Mouse (Mus musculus): Measurements from ENCODE around the gene Atp6v1c2. TPM values are rescaled to one million over a fixed set of nuclear protein-coding genes. Genes with fewer than 3 reads are reported as not detected.
A peak's percentile ranks its signal among the peaks of the same experiment; 100 is the strongest.

The Atp6v1c2 gene
- polyA plus RNA-seq, 1 experiment from 2014 or later: 0.75 TPM

- no peak overlapping the region for H3K4me2 ChIP-seq
- no peak overlapping the region for H3K9ac ChIP-seq
- no peaks in the 10 kb centered on the region for H3K27me3 ChIP-seq (replicated peaks)
- H3K9me3 ChIP-seq: no peaks in the 10 kb centered on the region
- no peak for ATAC-seq (replicated peaks)
- 72% methylated on average over 1 of the region's 1 CpGs for WGBS
- H3K36me3 ChIP-seq (replicated peaks): peaks cover 49% of the 10 kb centered on the region
- H3K4me1 ChIP-seq: peaks cover 34% of the 10 kb centered on the region
- H3K27ac ChIP-seq: no peak overlapping the region
- H3K4me3 ChIP-seq: no peak overlapping the region
Measured at GRCm38 (mm10) chr12:17271272-17271671, 57.9 kb downstream of the Atp6v1c2 start.

- ATAC-seq (replicated peaks): no peak
- no peaks in the 10 kb centered on the region for H3K27me3 ChIP-seq (replicated peaks)
- H3K9me3 ChIP-seq: no peaks in the 10 kb centered on the region
- H3K27ac ChIP-seq: peak overlapping the region; percentile 85; the same call in 1 of the 2 replicates
- H3K4me1 ChIP-seq: peaks cover 40% of the 10 kb centered on the region
- peak overlapping the region; percentile 72 for H3K4me2 ChIP-seq
- 9% methylated on average over 4 of the region's 4 CpGs for WGBS
- H3K9ac ChIP-seq: peak overlapping the region; percentile 81
- H3K4me3 ChIP-seq: peak overlapping the region; percentile 88
- peaks cover 21% of the 10 kb centered on the region; the same call in 1 of the 2 replicates for H3K36me3 ChIP-seq (replicated peaks)
Measured at GRCm38 (mm10) chr12:17267316-17267715, 61.8 kb downstream of the Atp6v1c2 start.

- Histone ChIP-seq H3K9ac (peak overlapping the region; percentile 81), H3K27me3 (replicated peaks) (no peaks in the 10 kb centered on the region), H3K4me3 (peak overlapping the region; percentile 88), H3K4me2 (peak overlapping the region; percentile 72), H3K9me3 (no peaks in the 10 kb centered on the region), H3K4me1 (peaks cover 40% of the 10 kb centered on the region), H3K27ac (peak overlapping the region; percentile 85), H3K36me3 (replicated peaks) (peaks cover 14% of the 10 kb centered on the region; the same call in 1 of the 2 replicates)
- ATAC-seq (replicated peaks): no peak; the same call in 1 of the 2 replicates
- 1% methylated on average over 21 of the region's 21 CpGs for WGBS
Measured at GRCm38 (mm10) chr12:17266673-17266990, 62.5 kb downstream of the Atp6v1c2 start.

DNA sequence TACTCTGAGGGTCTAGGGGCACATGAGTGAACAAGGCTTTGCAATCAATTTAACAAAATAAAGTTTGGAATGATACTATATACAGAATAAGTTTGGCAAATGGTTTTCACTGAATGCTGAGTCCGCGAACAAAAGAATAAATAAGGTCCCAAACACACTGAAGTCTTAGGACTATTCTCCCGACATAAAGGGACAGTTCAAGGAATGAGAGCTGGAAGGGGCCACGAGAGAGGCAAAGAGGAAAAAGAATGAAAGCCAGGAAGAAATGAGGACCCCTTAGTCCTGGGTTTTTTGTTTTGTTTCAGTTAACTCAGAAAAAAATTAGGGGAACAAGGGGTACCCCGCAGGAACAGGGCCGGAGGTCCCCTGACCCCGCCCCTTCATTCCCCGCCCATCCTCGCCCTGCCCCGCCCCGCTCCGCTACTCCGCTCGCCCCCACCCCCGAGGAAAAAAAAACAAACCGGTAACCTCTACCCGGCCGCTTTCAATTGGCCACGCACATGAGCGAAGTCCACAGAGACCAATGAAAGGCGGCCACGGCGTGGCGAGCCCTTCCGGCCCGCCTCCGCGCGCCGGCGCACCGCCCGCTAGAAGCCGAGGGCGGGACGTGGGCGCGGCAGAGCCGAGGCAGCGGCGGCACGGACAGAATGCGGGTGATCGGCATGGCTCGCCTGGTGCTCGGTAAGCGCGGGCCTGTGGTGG lies 63.0 kb downstream of the Atp6v1c2 start, which contains the start of gene Pdia6:
TSS of gene Pdia6 (plus strand) at position 575 of the 702 bp plus-strand sequence.
- H3K4me1 ChIP-seq: peaks cover 35% of the 10 kb centered on the region
- ATAC-seq (replicated peaks): peak; percentile 99
- WGBS: under 1% methylated on average over 45 of the region's 48 CpGs
- no peaks in the 10 kb centered on the region for H3K9me3 ChIP-seq
- no peaks in the 10 kb centered on the region for H3K27me3 ChIP-seq (replicated peaks)
- H3K9ac ChIP-seq: peak within 1 kb of the TSS; percentile 81
- H3K36me3 ChIP-seq (replicated peaks): peaks cover 9% of the 10 kb centered on the region; the same call in 1 of the 2 replicates
- peak within 1 kb of the TSS; percentile 72 for H3K4me2 ChIP-seq
- peak within 1 kb of the TSS; percentile 88 for H3K4me3 ChIP-seq
- peak within 1 kb of the TSS; percentile 85 for H3K27ac ChIP-seq

GRCm38 (mm10) chr12:17264826-17265225 lies 64.3 kb downstream of the Atp6v1c2 start:
- WGBS: 89% methylated on average over 2 of the region's 2 CpGs
- ATAC-seq (replicated peaks): no peak
- no peaks in the 10 kb centered on the region for H3K9me3 ChIP-seq
- no peak overlapping the region for H3K4me3 ChIP-seq
- H3K27me3 ChIP-seq (replicated peaks): no peaks in the 10 kb centered on the region
- no peak overlapping the region for H3K27ac ChIP-seq
- no peak overlapping the region for H3K9ac ChIP-seq
- no peak overlapping the region for H3K4me2 ChIP-seq
- H3K36me3 ChIP-seq (replicated peaks): 0 out of 2 replicates have a peak, but pooled peaks cover 2% of the 10 kb centered on the region
- peaks cover 30% of the 10 kb centered on the region for H3K4me1 ChIP-seq

DNA sequence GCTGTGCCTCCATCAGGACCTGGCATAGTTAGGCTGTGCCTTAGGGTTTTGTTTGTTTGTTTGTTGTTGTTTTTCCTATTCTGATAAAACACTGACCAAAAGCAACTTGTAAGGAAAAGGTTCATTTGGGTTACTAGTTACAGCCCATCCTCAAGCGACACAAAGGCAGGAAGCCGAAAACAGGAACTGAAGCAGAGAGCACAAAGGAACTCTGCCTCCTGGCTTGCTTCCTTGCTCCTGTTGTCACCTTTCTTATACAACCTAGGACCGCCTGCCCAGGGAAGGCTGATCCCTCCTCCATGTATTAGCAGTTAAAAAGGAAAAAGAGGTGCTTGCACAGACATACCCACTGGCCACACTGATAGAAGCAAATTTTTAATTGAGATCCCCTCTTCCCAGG lies 65.3 kb downstream of the Atp6v1c2 start:
- H3K4me3 ChIP-seq: no peak overlapping the region
- no peak overlapping the region for H3K9ac ChIP-seq
- no peak overlapping the region for H3K4me2 ChIP-seq
- H3K27me3 ChIP-seq (replicated peaks): no peaks in the 10 kb centered on the region
- H3K9me3 ChIP-seq: no peaks in the 10 kb centered on the region
- 92% methylated on average over 3 of the region's 3 CpGs for WGBS
- 0 out of 2 replicates have a peak, but pooled peaks cover 2% of the 10 kb centered on the region for H3K36me3 ChIP-seq (replicated peaks)
- ATAC-seq (replicated peaks): no peak
- peaks cover 23% of the 10 kb centered on the region for H3K4me1 ChIP-seq
- no peak overlapping the region for H3K27ac ChIP-seq

DNA sequence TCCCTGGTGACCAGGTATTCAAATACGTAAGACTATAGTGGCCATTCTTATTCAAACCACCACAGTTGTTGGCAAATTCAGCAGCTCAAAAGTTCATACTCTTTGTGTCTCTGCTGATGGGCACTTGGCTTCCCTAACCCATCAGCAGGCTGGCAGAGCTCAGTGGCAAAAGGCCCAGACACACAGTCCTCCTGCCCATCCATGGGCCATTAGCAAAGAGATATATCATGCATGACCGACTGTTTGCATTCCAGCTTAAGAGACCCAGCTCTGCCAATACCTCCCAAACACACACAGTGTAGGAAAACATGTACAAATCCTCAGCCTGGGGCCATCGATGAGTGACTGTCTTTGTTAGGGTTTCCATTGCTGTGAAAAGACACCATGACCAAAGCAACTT lies 68.2 kb downstream of the Atp6v1c2 start:
- H3K27ac ChIP-seq: no peak overlapping the region
- no peak overlapping the region for H3K4me3 ChIP-seq
- no peak overlapping the region for H3K9ac ChIP-seq
- no peak for ATAC-seq (replicated peaks)
- H3K4me1 ChIP-seq: peaks cover 5% of the 10 kb centered on the region; the same call in 1 of the 2 replicates
- no peaks in the 10 kb centered on the region for H3K36me3 ChIP-seq (replicated peaks)
- no peak overlapping the region for H3K4me2 ChIP-seq
- no peaks in the 10 kb centered on the region for H3K27me3 ChIP-seq (replicated peaks)
- WGBS: 84% methylated on average over 3 of the region's 3 CpGs
- no peaks in the 10 kb centered on the region for H3K9me3 ChIP-seq

DNA sequence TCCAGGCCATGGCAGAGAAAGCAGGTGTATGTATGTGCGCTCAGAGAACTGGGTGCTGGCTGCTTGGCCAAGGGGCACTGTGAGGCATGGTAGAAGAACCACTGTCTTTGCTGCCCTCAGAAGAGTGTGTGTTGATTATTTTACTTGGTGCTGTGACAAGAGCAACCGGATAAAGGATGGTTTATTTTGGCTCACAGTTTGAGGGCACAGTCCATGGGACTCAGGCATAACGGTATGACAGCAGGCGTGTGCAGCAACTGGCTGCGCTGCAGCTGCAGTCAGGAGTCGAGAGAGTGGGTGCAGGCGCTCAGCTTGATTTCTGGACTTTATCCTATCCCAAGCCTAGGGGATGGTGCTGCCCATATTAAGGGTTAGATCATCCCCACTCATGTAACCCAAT lies 70.7 kb downstream of the Atp6v1c2 start:
- 89% methylated on average over 7 of the region's 7 CpGs for whole genome bisulfite sequencing
- no peak overlapping the region for H3K9ac ChIP-seq
- H3K27me3 ChIP-seq (replicated peaks): no peaks in the 10 kb centered on the region
- H3K4me1 ChIP-seq: peaks cover 9% of the 10 kb centered on the region
- H3K9me3 ChIP-seq: no peaks in the 10 kb centered on the region
- no peak for ATAC-seq (replicated peaks)
- no peaks in the 10 kb centered on the region for H3K36me3 ChIP-seq (replicated peaks)
- H3K4me2 ChIP-seq: no peak overlapping the region
- no peak overlapping the region for H3K27ac ChIP-seq
- no peak overlapping the region for H3K4me3 ChIP-seq

DNA sequence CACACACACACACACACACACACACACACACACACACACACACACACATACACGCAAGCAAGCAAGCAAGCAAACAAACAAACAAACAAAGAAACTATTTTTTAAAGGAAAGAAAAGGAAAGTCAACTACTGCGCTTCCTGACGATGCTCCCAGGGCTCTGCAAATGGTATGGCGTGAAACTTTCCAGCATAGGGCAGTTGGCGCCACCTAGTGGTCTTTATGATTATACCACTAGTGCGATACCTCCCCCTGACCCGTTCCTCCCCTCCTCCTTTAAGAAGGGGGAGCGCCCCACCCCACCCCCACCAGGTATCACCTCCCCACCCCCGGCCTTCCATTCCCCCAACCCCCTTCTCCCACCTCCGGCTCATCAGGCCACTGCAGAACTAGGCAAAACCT lies 72.3 kb downstream of the Atp6v1c2 start:
- Histone ChIP-seq H3K9ac (no peak overlapping the region), H3K36me3 (replicated peaks) (no peaks in the 10 kb centered on the region), H3K4me2 (no peak overlapping the region), H3K27me3 (replicated peaks) (no peaks in the 10 kb centered on the region), H3K4me1 (peaks cover 14% of the 10 kb centered on the region), H3K4me3 (no peak overlapping the region), H3K9me3 (no peaks in the 10 kb centered on the region), H3K27ac (no peak overlapping the region)
- 5% methylated on average over 9 of the region's 10 CpGs for WGBS
- ATAC-seq (replicated peaks): peak; percentile 41; the same call in 1 of the 2 replicates

DNA sequence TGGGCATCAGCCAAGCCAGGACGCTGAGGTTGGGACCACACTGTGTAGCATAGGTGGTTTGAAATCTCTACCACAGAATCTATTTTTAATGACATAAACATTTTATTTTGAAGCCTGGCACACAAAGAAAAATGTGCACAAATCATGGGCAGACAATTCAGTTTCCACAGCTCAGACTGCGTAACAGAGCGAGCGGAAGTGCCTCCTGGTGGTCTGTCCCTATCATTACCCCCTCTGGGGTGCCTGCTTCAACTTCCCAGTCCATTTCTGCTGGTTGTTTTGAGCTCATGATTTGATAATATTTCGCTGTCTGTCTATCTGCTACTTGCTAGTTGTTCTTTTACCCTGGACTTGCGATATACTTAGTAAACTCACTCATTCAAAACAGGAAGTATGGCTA lies 73.6 kb downstream of the Atp6v1c2 start:
- Histone ChIP-seq H3K4me2 (no peak overlapping the region), H3K4me1 (peaks cover 14% of the 10 kb centered on the region), H3K27ac (no peak overlapping the region), H3K9me3 (no peaks in the 10 kb centered on the region), H3K36me3 (replicated peaks) (no peaks in the 10 kb centered on the region), H3K27me3 (replicated peaks) (no peaks in the 10 kb centered on the region), H3K9ac (no peak overlapping the region), H3K4me3 (no peak overlapping the region)
- 83% methylated on average over 6 of the region's 6 CpGs for WGBS
- no peak for ATAC-seq (replicated peaks)

DNA sequence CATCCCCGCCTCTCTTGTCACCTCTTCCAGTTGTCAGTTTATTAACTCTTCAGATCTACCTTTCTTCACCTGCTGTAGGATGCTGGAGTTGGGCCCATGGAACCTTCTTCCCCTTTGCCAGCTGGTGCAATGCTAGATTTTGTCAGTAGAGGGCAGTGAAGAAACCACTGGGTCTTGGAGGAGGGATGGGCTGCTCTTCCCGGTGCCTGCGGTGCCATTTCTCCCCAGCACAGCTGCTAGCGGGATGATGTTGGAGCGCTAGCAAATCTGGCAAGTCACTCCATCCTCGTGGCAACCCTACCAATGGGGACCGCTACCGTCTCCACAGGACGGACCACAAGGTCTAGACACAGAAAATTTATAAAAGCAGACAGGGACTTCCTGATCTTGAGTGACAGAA lies 76.1 kb downstream of the Atp6v1c2 start:
- no peaks in the 10 kb centered on the region for H3K9me3 ChIP-seq
- H3K9ac ChIP-seq: 0 out of 2 replicates have a peak overlapping the region, but pooled peaks have one; percentile 25
- 12% methylated on average over 9 of the region's 9 CpGs for WGBS
- no peaks in the 10 kb centered on the region for H3K36me3 ChIP-seq (replicated peaks)
- H3K27me3 ChIP-seq (replicated peaks): no peaks in the 10 kb centered on the region
- H3K4me2 ChIP-seq: peak overlapping the region; percentile 48
- peaks cover 14% of the 10 kb centered on the region for H3K4me1 ChIP-seq
- H3K27ac ChIP-seq: no peak overlapping the region
- ATAC-seq (replicated peaks): peak; percentile 60
- peak overlapping the region; percentile 30 for H3K4me3 ChIP-seq

- Histone ChIP-seq H3K9me3 (no peaks in the 10 kb centered on the region), H3K4me1 (peaks cover 14% of the 10 kb centered on the region), H3K27me3 (replicated peaks) (no peaks in the 10 kb centered on the region), H3K4me3 (no peak overlapping the region), H3K9ac (no peak overlapping the region), H3K4me2 (no peak overlapping the region), H3K27ac (no peak overlapping the region), H3K36me3 (replicated peaks) (no peaks in the 10 kb centered on the region)
- 85% methylated on average over 8 of the region's 8 CpGs for WGBS
- no peak for ATAC-seq (replicated peaks)
Measured at GRCm38 (mm10) chr12:17250962-17251361, 78.2 kb downstream of the Atp6v1c2 start.

DNA sequence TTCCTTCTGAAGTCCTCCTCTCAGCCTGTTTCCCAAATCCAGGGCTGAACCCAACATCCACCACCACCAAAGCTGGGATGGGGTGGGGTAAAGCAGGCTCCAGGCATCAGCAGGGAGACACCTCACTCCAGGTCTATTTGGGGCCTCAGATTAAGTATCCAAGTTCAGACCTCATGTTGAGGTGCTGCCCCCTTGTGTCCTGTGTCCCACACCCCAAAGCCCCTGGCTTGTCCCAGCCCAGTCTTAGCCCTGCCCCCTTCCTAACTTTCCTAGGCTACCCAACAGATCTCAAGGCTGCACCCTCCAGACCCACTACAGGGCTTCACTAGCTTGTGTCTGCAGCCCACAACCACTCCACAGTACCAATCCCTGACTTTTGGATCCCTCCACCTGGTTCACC lies 87.1 kb downstream of the Atp6v1c2 start:
- Histone ChIP-seq H3K27ac (no peak overlapping the region), H3K27me3 (replicated peaks) (no peaks in the 10 kb centered on the region), H3K36me3 (replicated peaks) (no peaks in the 10 kb centered on the region), H3K4me2 (no peak overlapping the region), H3K4me3 (no peak overlapping the region), H3K4me1 (no peaks in the 10 kb centered on the region), H3K9me3 (no peaks in the 10 kb centered on the region), H3K9ac (no peak overlapping the region)
- ATAC-seq (replicated peaks): no peak

All from midbrain, embryonic 15.5 days (tissue).